Mouse (Mus musculus) heart, embryonic 14.5 days (tissue): ENCODE data around the gene Dusp2. TPM values are rescaled to one million over a fixed set of nuclear protein-coding genes. Genes with fewer than 3 reads are reported as not detected.
A peak's percentile ranks its signal among the peaks of the same experiment; 100 is the strongest.

Experiments
- ATAC-seq: fragments of 200-750 bp; cut with Nextera tagmentation; 2 replicates; pipeline ENCODE4 v1.8.0; 2017; ENCODE audit warnings: low read depth, moderate TSS enrichment; ENCODE audit not compliant: insufficient number of reproducible peaks, insufficient read depth, low FRiP score
- H3K27ac ChIP-seq, 2 experiments: fragments of 200-500 bp in 1 of 2; fragments of 300-500 bp in 1 of 2; sonication (generic) in 1 of 2; replicated peaks in 1 of 2; 2 replicates each; pipeline ENCODE4 v1.5.1; 2012 to 2014; ENCODE audit warnings: low read depth in 2 of 2, low read length in 2 of 2, control low read depth in 1 of 2, mild to moderate bottlenecking in 1 of 2, mixed read lengths in 1 of 2; ENCODE audit not compliant: control insufficient read depth in 1 of 2, insufficient read depth in 1 of 2
- H3K27me3 ChIP-seq: fragments of 300-500 bp; sonication (generic); 2 replicates; pipeline ENCODE4 v1.6.1; 2014; ENCODE audit warnings: mild to moderate bottlenecking, low read length, control low read depth; ENCODE audit not compliant: control insufficient read depth, insufficient read depth
- H3K36me3 ChIP-seq: fragments of 300-500 bp; sonication (generic); 2 replicates; pipeline ENCODE4 v1.6.1; 2014; ENCODE audit warnings: mild to moderate bottlenecking, control low read depth, low read length, mixed read lengths; ENCODE audit not compliant: control insufficient read depth, insufficient read depth
- H3K4me1 ChIP-seq, 2 experiments: fragments of 200-500 bp in 1 of 2; fragments of 300-500 bp in 1 of 2; sonication (generic) in 1 of 2; 2 replicates each; pipeline ENCODE4 v1.6.1; 2012 to 2014; ENCODE audit warnings: low read length in 2 of 2, control low read depth in 1 of 2, mixed read lengths in 1 of 2; ENCODE audit not compliant: control insufficient read depth in 2 of 2, insufficient read depth in 2 of 2
- H3K4me2 ChIP-seq: fragments of 300-500 bp; sonication (generic); 2 replicates; pipeline ENCODE4 v1.6.1; 2014; ENCODE audit warnings: mild to moderate bottlenecking, low read length
- H3K4me3 ChIP-seq, 2 experiments: fragments of 200-500 bp in 1 of 2; fragments of 300-500 bp in 1 of 2; sonication (generic) in 1 of 2; 2 replicates each; pipeline ENCODE4 v1.5.1; 2012 to 2014; ENCODE audit warnings: low read length in 2 of 2, mild to moderate bottlenecking in 2 of 2, control low read depth in 1 of 2, low read depth in 1 of 2, moderate library complexity in 1 of 2; ENCODE audit not compliant: control insufficient read depth in 1 of 2, insufficient read depth in 1 of 2
- H3K9ac ChIP-seq: fragments of 300-500 bp; sonication (generic); 2 replicates; pipeline ENCODE4 v1.6.1; 2014; ENCODE audit warnings: mild to moderate bottlenecking, low read length
- H3K9me3 ChIP-seq: fragments of 300-500 bp; sonication (generic); 2 replicates; pipeline ENCODE4 v1.6.1; 2016; ENCODE audit warnings: low read length, control low read depth; ENCODE audit not compliant: control insufficient read depth
- WGBS: fragments of 180-500 bp; shearing (Covaris S2); extraction: QIAGEN DNeasy Blood & Tissue Kit; methylation state at CpG from one replicate; pipeline ENCODE4 v1.1.7; 2014; 5-methylcytosine and 5-hydroxymethylcytosine counted together
- polyA plus RNA-seq: library from polyadenylated mRNA; unstranded; fragments of >200 nt; fragmentation: Nextera tagmentation; extraction: Ambion mirVana; gene quantifications from 2 replicates; pipeline ENCODE4 v1.2.1, GENCODE M21; 2014

Gene Dusp2
- polyA plus RNA-seq, 1 experiment from 2014 or later: 15.9 TPM

DNA sequence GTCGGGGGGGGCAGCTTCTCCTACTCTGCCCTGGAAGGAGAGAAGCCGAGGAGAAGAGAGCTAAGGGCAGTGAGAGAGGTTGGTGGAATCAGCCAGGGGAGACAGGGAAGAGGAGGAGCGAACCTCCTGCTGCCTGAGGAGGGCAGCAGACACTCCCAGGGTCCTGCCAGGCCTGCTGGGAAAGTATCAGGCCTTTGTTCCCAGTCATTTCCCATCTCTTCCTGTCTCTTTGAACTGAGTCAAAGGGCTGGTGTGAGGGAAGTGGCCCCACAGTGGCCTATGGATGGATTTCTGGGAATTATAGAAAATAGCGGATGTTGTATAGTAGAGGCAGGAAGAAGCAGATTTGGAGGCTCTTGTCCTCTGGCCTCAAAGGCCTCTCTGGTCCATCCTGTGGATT, 22.1 kb upstream of the Dusp2 start:
- Histone ChIP-seq H3K9ac (0 out of 2 replicates have a peak overlapping the region, but pooled peaks have one; percentile 2), H3K4me2 (no peak overlapping the region), H3K27ac (peak overlapping the region; percentile 75 to 83), H3K9me3 (no peaks in the 10 kb centered on the region), H3K4me3 (no peak overlapping the region), H3K27me3 (no peaks in the 10 kb centered on the region), H3K36me3 (no peaks in the 10 kb centered on the region), H3K4me1 (0 out of 4 replicates have a peak, but pooled peaks cover 2 to 4% of the 10 kb centered on the region in 2 experiments)
- peak; percentile 66 for ATAC-seq
- WGBS: 56% methylated on average over 4 of the region's 4 CpGs

DNA sequence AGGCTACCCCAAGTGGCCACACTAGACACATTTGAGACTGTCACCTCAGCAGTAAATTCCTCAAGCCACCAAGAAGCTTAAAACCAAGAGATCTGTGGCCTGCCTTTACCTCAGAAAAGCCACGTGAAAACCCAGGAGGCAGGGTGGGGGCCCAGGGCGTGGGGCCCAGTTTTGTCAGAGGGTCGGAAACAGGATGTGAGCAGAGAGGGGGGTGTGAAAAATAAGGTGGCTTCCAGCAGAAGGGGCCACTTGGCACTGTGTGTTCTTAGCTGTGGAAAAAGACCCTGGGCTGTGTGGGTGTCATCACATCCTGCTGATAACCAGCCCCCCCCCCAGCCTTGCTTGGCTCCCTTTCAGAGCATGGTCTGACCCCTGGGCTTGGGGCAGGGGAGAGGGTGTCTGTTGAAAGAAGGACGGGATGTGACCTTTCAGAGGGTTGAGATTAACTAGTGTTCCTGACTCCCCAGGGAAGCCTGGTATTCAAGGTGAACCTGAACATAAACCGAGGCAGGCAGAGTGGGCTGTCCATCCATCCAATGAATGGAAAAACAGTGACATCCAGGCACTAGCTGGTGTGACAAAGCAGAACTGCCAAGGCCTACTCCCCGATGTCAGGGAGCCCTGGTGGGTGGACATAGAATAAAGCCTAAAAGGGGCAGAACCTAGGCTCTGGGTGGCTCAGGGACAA, 21.3 kb upstream of the Dusp2 start:
- 0 out of 2 replicates have a peak overlapping the region, but pooled peaks have one; percentile 2 for H3K9ac ChIP-seq
- no peak overlapping the region for H3K4me3 ChIP-seq
- 0 out of 4 replicates have a peak, but pooled peaks cover 2 to 4% of the 10 kb centered on the region in 2 experiments for H3K4me1 ChIP-seq
- peak overlapping the region; percentile 75 to 83 for H3K27ac ChIP-seq
- no peak overlapping the region for H3K4me2 ChIP-seq
- H3K36me3 ChIP-seq: no peaks in the 10 kb centered on the region
- H3K27me3 ChIP-seq: no peaks in the 10 kb centered on the region
- no peaks in the 10 kb centered on the region for H3K9me3 ChIP-seq
- WGBS: 43% methylated on average over 6 of the region's 6 CpGs
- ATAC-seq: peak; percentile 78

DNA sequence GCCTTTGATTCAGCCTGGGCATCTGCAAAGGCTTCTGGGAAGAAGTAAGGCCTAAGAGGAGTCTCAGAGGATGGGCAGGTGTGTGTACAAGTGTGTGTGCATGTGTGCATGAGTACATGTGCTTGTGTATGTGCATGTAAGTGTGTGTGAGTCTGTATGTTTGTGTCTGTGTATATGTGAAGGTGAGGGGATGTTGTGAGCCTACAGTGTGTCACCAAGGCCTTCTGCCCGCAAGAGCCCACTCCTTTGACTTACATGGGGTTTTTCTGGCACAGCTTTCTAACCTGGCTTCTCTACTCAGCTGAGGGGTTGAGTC, 20.8 kb upstream of the Dusp2 start:
- no peak for ATAC-seq
- 100% methylated on average over 1 of the region's 1 CpGs for WGBS
- Histone ChIP-seq H3K4me2 (no peak overlapping the region), H3K27ac (peak overlapping the region; percentile 18 to 83), H3K9ac (no peak overlapping the region), H3K4me3 (no peak overlapping the region), H3K4me1 (0 out of 4 replicates have a peak, but pooled peaks cover 2 to 4% of the 10 kb centered on the region in 2 experiments), H3K27me3 (no peaks in the 10 kb centered on the region), H3K36me3 (no peaks in the 10 kb centered on the region), H3K9me3 (no peaks in the 10 kb centered on the region)

- Histone ChIP-seq H3K36me3 (no peaks in the 10 kb centered on the region), H3K27ac (no peak overlapping the region), H3K4me2 (no peak overlapping the region), H3K9me3 (no peaks in the 10 kb centered on the region), H3K4me1 (0 out of 4 replicates have a peak, but pooled peaks cover 2 to 4% of the 10 kb centered on the region in 2 experiments), H3K9ac (no peak overlapping the region), H3K4me3 (no peak overlapping the region), H3K27me3 (no peaks in the 10 kb centered on the region)
- WGBS: 70% methylated on average over 5 of the region's 5 CpGs
- no peak for ATAC-seq
Observed at GRCm38 (mm10) chr2:127316431-127316830, 19.5 kb upstream of the Dusp2 start.

DNA sequence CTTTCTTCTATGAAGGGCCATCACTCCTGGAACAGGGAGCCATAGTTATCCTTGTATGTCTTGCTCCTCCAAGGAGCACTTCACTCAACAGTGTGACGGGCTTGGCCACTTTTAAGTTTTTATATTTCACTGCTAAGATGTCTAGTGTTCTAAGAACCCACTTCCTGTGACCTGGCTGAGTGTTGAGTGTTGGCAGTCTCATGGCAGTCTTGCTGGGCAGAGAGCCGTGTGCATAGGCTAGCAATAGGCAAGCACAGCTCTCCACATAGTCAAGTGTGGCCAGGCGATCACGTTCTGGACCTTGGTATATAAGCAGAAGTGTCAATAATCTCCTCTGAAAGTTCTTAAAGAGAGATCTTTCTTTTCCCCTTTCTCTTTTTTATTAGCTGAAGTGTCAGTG, 17.8 kb upstream of the Dusp2 start:
- 81% methylated on average over 4 of the region's 4 CpGs for WGBS
- Histone ChIP-seq H3K9ac (no peak overlapping the region), H3K27ac (no peak overlapping the region), H3K4me2 (no peak overlapping the region), H3K27me3 (no peaks in the 10 kb centered on the region), H3K4me1 (peaks cover 2 to 4% of the 10 kb centered on the region in 2 experiments; a peak in 3 of 4 replicates), H3K4me3 (no peak overlapping the region), H3K9me3 (no peaks in the 10 kb centered on the region), H3K36me3 (no peaks in the 10 kb centered on the region)
- no peak for ATAC-seq

- Histone ChIP-seq H3K9ac (no peak overlapping the region), H3K27me3 (no peaks in the 10 kb centered on the region), H3K4me1 (peaks cover 2 to 6% of the 10 kb centered on the region in 2 experiments; a peak in 3 of 4 replicates), H3K4me3 (no peak overlapping the region), H3K9me3 (no peaks in the 10 kb centered on the region), H3K4me2 (no peak overlapping the region), H3K36me3 (no peaks in the 10 kb centered on the region), H3K27ac (no peak overlapping the region)
- WGBS: 54% methylated on average over 4 of the region's 4 CpGs
- ATAC-seq: no peak
Observed at GRCm38 (mm10) chr2:127319071-127319470, 16.9 kb upstream of the Dusp2 start.

DNA sequence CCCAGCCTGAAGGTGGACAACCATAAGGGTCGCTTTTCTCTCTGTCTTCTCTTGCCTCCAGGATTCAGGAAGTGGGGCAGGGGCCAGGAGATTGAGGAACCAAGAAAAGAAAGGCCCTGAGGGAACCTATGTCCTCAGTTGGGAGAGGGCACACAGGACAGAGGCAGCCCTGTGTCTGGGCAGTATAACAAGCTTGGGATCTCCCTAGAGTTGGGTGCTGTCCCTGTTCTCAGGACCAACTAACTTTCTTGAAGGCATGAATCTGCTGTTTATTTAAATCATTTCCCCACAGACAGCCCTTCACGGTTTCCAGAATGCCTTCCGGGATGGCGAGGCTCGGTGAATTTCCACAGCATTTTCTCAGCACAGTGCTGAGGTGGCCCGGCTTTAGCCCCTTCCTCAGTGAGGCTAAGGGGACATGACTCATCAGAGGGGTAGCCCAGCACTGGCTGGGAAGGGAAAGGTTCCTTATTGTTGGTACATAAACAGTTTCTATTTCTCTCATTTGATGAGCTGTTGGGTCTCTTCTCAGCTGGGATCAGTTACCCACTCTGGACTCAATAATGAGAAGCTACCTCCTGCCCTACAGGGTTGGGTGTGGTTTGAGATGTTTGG, 13.2 kb upstream of the Dusp2 start:
- Histone ChIP-seq H3K4me1 (peaks cover 0 to 5% of the 10 kb centered on the region in 2 experiments; a peak in 3 of 4 replicates), H3K36me3 (no peaks in the 10 kb centered on the region), H3K4me2 (no peak overlapping the region), H3K9ac (no peak overlapping the region), H3K9me3 (no peaks in the 10 kb centered on the region), H3K27me3 (no peaks in the 10 kb centered on the region), H3K27ac (no peak overlapping the region), H3K4me3 (no peak overlapping the region)
- no peak for ATAC-seq
- 71% methylated on average over 6 of the region's 6 CpGs for WGBS
